Mouse (Mus musculus): ENCODE results near the gene Hdc.

Hdc gene

DNA sequence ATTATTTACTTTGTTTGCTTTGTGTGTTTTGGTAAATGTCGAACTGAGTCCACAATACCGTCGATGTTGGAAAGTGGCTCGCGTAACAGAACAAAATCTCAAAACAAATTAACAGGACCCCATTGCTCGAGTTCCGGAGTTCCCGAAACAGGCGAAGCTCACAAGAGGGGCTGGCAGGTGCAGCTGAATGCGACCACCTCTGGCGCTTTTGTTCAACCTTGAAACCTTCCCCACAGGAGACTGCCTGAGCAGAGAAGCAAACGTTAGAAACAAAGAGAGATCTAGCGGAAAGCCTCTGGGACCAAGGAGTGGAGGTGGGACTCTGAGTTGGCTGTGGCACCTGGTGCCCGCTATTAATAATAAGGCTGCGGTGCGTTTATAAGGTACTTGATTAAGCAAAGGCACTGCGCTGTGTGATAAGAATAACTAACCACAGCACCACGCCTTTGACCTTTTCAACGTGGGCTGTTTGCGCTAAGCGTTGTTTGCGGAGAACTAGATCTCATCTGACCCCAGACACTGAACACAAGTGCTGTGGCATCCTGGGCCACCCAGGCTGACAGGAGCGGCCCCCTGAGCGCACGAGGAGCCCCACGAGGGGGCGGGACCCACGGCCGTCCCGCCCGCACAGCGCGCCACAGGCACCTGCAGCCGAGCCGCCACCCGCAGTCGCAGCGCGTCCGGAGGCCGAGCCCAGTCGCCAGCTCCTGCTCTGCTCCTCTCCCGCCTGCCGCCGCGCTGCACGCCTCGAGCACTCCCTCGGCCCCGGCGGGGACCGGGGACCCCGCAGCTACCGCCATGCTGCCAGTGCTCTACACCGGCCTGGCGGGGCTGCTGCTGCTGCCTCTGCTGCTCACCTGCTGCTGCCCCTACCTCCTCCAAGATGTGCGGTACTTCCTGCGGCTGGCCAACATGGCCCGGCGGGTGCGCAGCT is 66.5 kb downstream of the Hdc start, which contains the start of gene Slc27a2:
TSS of gene Slc27a2 (plus strand) at position 51 of the 934 bp plus-strand sequence.
- DNase-seq (ENCODE audit: low read depth, low spot score) = peak; percentile 54

DNA sequence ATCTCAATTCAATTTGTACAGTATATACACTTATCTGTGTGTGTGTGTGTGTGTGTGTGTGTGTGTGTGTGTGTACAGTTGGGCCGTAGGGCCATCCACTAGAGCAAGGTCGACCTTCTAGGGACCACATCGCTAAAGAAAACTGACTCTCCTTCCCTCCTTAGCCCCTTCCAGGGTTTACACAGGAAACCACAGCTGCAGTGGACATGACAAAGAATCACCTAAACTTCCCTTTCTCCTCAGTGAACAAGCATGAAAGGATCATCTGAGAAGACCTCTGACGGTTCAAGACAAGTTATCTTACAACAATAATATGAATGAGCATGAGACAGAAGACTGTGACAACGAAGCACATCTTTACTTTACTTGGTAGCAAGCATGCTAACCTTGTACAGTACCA is 67.2 kb downstream of the Hdc start:
- no peak for DNase-seq (ENCODE audit: low read depth, low spot score)

GRCm38 (mm10) chr2:126551244-126551890 is 67.7 kb downstream of the Hdc start:
- DNase-seq (ENCODE audit: low read depth, low spot score) = no peak

DNA sequence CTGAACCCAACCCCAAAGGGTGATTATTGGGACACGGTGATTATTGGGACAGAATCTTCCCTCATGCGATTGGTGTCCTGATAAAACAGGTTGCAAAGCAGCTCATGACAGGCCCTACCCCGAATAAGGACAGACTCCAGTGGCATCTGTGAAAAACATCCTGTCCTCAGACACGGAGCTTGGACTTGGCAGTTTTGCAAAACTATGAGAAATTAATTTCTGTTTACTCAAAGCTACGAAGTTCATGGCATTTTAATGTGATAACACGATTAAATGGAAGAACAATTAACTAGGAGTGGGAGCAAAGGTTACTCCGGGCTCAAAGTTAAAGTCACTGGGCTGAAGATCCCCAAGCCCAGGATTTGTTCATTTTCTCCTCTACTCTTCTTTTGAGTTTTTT is 69.4 kb downstream of the Hdc start:
- DNase-seq (ENCODE audit: low read depth, low spot score) = no peak

- no peak for DNase-seq (ENCODE audit: low read depth, low spot score)
Measured at GRCm38 (mm10) chr2:126546392-126546791, 72.7 kb downstream of the Hdc start.

GRCm38 (mm10) chr2:126545297-126545696 is 73.8 kb downstream of the Hdc start:
- no peak for DNase-seq (ENCODE audit: low read depth, low spot score)
